Mouse (Mus musculus) stomach, embryonic 14.5 days (tissue): Measurements from ENCODE around the gene Fndc3b. TPM values are rescaled to one million over a fixed set of nuclear protein-coding genes. Genes with fewer than 3 reads are reported as not detected.

Source experiments
- ATAC-seq: fragments of 200-750 bp; cut with Nextera tagmentation; 2 replicates; pipeline ENCODE4 v1.8.0; 2017; ENCODE audit warnings: low read depth, moderate TSS enrichment; ENCODE audit not compliant: insufficient number of reproducible peaks, insufficient read depth, low FRiP score
- H3K27ac ChIP-seq: fragments of 300-500 bp; sonication (generic); 2 replicates; pipeline ENCODE4 v1.5.1; 2014; ENCODE audit warnings: mild to moderate bottlenecking, low read length, moderate library complexity, mixed read lengths
- H3K27me3 ChIP-seq: fragments of 300-500 bp; sonication (generic); 2 replicates; pipeline ENCODE4 v1.6.1; 2014; ENCODE audit warnings: low read length, control low read depth, mixed read lengths; ENCODE audit not compliant: control insufficient read depth, insufficient read depth
- H3K36me3 ChIP-seq: fragments of 300-500 bp; sonication (generic); 2 replicates; pipeline ENCODE4 v1.6.1; 2014; ENCODE audit warnings: mild to moderate bottlenecking, control low read depth, low read length, moderate library complexity, mixed read lengths; ENCODE audit not compliant: control insufficient read depth, insufficient read depth
- H3K4me1 ChIP-seq: fragments of 300-500 bp; sonication (generic); 2 replicates; pipeline ENCODE4 v1.6.1; 2014; ENCODE audit warnings: low read length, control low read depth, mixed read lengths; ENCODE audit not compliant: control insufficient read depth, insufficient read depth
- H3K4me2 ChIP-seq: fragments of 300-500 bp; sonication (generic); replicated peaks from 2 replicates; pipeline ENCODE4 v1.6.1; 2014; ENCODE audit warnings: low read depth, low read length, control low read depth
- H3K4me3 ChIP-seq: fragments of 300-500 bp; sonication (generic); 2 replicates; pipeline ENCODE4 v1.5.1; 2014; ENCODE audit warnings: low read depth, low read length, control low read depth
- H3K9ac ChIP-seq: fragments of 300-500 bp; sonication (generic); replicated peaks from 2 replicates; pipeline ENCODE4 v1.6.1; 2014; ENCODE audit warnings: low read depth, mild to moderate bottlenecking, control low read depth, low read length, moderate library complexity, mixed read lengths
- H3K9me3 ChIP-seq: fragments of 300-500 bp; sonication (generic); 2 replicates; pipeline ENCODE4 v1.6.1; 2016; ENCODE audit warnings: low read depth, low read length, control low read depth; ENCODE audit not compliant: control insufficient read depth
- WGBS: fragments of 180-500 bp; shearing (Covaris S2); extraction: QIAGEN DNeasy Blood & Tissue Kit; methylation state at CpG from one replicate; pipeline ENCODE4 v1.1.7; 2014; 5-methylcytosine and 5-hydroxymethylcytosine counted together
- polyA plus RNA-seq: library from polyadenylated mRNA; unstranded; fragments of >200 nt; fragmentation: Nextera tagmentation; extraction: Ambion mirVana; gene quantifications from 2 replicates; pipeline ENCODE4 v1.2.1, GENCODE M21; 2014

Gene Fndc3b
- polyA plus RNA-seq, 1 experiment from 2014 or later: 33.3 TPM

DNA sequence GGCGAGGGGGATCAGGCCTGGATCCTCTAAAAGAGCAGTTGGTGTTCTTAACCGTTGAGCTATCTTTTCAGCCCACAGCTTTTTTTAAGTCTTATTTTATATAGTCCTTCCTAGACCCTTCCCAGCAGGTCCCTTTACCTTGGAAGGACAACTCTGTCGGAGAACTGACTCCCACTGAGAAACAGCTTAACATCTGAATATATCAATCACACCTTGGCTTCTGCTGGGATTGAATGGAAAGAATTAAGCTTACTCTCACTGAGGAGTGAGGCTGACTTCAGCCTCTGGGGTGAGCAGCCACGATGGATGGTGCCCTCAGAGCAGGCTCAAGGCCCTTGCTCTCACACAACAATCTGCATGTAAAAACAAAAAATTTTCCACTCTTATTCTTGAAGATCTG lies 179.1 kb downstream of the Fndc3b start:
- no peak overlapping the region for H3K9ac ChIP-seq
- no peak overlapping the region for H3K27ac ChIP-seq
- H3K9me3 ChIP-seq: no peaks in the 10 kb centered on the region
- H3K4me1 ChIP-seq: no peaks in the 10 kb centered on the region
- ATAC-seq: no peak
- H3K27me3 ChIP-seq: no peaks in the 10 kb centered on the region
- H3K36me3 ChIP-seq: peaks cover 29% of the 10 kb centered on the region
- H3K4me2 ChIP-seq: no peak overlapping the region
- 67% methylated on average over 4 of the region's 4 CpGs for WGBS
- H3K4me3 ChIP-seq: no peak overlapping the region

DNA sequence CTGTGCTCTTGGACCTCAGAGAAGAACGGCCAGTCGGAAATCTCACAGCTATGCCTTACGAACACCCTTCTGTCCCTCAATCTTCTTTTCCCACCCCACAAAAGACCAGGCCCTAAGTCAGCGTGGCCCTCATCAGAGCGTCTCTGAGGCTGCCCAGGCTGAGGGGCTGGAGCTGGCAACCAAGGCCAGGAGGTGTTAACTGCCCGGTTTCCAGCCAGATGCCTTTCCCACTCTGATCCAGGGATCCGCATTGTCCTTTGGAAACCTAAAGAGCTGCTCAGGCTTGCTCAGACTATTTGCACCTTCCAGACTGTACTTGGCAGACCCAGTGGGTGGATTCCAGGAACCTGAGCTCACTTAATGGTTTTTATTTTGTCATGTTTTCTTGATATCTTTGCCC lies 180.7 kb downstream of the Fndc3b start:
- Histone ChIP-seq H3K4me1 (no peaks in the 10 kb centered on the region), H3K9ac (no peak overlapping the region), H3K4me3 (no peak overlapping the region), H3K9me3 (no peaks in the 10 kb centered on the region), H3K4me2 (no peak overlapping the region), H3K27ac (no peak overlapping the region), H3K27me3 (no peaks in the 10 kb centered on the region), H3K36me3 (peaks cover 15% of the 10 kb centered on the region)
- 71% methylated on average over 7 of the region's 7 CpGs for WGBS
- no peak for ATAC-seq

DNA sequence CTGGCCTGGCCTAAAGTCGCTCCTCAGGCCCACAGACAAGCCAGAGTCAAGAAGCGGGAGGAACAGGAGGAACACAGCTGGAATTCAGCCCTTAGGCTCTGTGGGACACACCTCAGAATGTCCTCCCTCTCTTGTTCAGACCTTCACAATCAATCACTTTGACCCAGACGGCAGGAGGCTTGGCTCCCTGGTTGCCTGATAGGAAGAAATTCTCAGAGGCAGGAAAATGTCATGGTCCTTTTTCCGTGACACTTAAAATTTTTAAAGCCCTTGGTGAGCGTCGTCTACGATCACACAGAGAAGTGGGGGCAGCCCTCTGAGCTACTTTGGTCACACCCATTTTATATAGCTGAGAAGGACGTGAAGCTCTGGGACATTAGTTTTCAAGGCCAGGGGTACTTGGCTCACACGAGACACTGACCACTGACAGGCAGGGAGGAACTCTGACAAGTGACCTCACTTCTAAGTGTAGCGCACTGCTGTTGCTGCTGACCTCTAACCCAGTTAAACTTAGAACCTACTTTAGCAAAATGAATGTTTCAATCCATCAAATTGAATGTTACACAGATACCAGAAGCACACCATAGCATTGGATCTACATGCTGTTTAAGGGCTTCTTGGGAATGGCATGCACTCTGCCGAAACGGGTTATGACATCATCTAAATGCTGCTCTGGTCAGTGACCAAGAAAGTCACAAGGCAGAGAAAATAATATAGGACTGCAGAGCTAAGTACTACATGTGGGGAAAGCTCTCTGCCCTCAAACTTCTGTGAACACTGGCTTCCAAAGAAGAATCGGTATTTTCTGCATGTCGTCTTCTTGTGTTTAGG lies 181.7 kb downstream of the Fndc3b start:
- no peaks in the 10 kb centered on the region for H3K4me1 ChIP-seq

DNA sequence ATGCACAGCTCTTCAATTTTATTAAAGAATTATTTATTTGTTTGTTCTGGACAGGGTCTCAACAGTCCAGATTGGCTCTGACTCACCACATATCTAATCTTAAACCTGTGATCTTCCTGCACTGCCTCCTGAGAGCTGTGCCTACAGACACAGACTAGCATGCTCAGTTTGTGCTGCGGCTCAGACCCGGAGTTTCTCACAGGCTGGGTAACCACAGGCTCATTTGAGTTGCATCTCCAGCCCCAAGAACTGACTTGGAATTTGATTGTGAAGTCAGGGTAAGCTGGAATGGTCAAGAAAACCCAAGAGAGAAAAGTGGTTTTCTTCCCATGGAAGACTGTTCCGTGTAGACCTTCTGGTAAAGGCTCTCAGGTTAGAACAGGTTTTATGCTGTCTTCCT lies 184.1 kb downstream of the Fndc3b start:
- Histone ChIP-seq H3K4me2 (no peak overlapping the region), H3K9me3 (no peaks in the 10 kb centered on the region), H3K9ac (no peak overlapping the region), H3K27ac (no peak overlapping the region), H3K4me1 (0 out of 2 replicates have a peak, but pooled peaks cover 5% of the 10 kb centered on the region), H3K4me3 (no peak overlapping the region), H3K36me3 (peaks cover 5% of the 10 kb centered on the region; the same call in 1 of the 2 replicates), H3K27me3 (no peaks in the 10 kb centered on the region)
- no peak for ATAC-seq
- 94% methylated on average over 3 of the region's 3 CpGs for WGBS

More for the DNA sequence above, 181.7 kb downstream of the Fndc3b start:
- H3K9me3 ChIP-seq: no peaks in the 10 kb centered on the region
- no peak overlapping the region for H3K27ac ChIP-seq
- peaks cover 15% of the 10 kb centered on the region for H3K36me3 ChIP-seq
- ATAC-seq: no peak
- H3K27me3 ChIP-seq: no peaks in the 10 kb centered on the region
- H3K4me3 ChIP-seq: no peak overlapping the region
- H3K9ac ChIP-seq: no peak overlapping the region
- WGBS: 59% methylated on average over 14 of the region's 14 CpGs
- no peak overlapping the region for H3K4me2 ChIP-seq

DNA sequence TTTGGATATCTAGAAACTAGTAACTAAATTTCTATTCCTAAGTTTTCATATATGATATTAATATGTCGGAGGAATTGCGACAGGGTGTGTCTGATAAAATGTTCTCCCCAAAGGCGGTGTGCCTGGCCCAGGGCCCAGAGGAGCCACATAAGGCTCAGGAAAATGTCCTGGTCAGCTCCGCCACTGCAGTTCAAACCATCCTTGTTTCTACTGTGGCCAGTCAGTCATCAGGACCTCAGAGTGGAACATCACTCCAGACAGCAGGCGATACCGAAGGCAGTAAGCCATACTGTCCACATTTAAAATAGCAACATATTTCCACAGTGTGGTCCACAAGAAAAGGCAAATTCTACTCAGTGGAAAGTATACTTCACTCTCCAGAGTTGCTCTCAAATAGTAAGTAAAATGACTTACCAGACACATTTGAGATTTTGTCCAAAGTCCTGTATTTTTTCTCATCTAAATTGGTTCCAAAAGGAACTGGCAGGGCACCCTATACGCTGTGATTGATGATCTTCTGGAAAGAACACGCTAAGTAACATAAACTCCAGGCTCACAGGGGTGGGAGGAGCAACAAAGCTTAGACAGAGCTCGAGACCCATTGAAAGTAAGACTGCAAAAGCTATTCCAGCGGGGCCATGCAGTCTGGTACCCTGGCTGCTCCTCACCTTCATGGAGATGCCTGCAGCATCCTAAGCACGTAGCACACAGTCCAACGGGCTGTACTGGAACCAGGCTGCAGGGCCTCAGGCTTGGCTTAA lies 187.8 kb downstream of the Fndc3b start:
- 61% methylated on average over 12 of the region's 12 CpGs for WGBS
- no peaks in the 10 kb centered on the region for H3K27me3 ChIP-seq
- no peak overlapping the region for H3K4me2 ChIP-seq
- H3K4me3 ChIP-seq: no peak overlapping the region
- 0 out of 2 replicates have a peak, but pooled peaks have one; percentile 37 for ATAC-seq
- no peak overlapping the region for H3K9ac ChIP-seq
- H3K36me3 ChIP-seq: peaks cover 3% of the 10 kb centered on the region; the same call in 1 of the 2 replicates
- H3K9me3 ChIP-seq: no peaks in the 10 kb centered on the region
- peaks cover 17% of the 10 kb centered on the region; the same call in 1 of the 2 replicates for H3K4me1 ChIP-seq
- peak overlapping the region; percentile 39; the same call in 1 of the 2 replicates for H3K27ac ChIP-seq

DNA sequence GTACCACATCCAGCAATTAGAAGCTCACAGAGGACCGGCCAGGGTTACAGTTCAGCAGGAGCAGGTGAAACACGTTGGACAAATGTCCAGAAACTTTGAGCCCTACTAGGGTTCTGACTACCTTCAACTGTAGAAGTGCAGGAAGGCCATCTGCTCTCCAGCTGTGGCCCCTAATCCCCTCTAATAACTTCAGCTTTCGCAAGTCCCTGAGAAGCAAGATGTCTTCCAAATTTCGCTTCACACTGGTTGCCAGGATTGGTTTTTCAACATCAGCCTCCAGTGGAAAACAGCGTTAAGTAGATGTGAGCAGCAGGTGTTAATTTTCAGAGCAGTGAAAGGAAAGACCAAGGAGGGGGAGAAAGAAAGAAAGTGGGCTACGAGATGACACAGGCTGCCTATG lies 190.7 kb downstream of the Fndc3b start:
- WGBS: 48% methylated on average over 6 of the region's 6 CpGs
- H3K4me3 ChIP-seq: no peak overlapping the region
- ATAC-seq: no peak
- no peak overlapping the region for H3K27ac ChIP-seq
- no peaks in the 10 kb centered on the region for H3K9me3 ChIP-seq
- peaks cover 17% of the 10 kb centered on the region; the same call in 1 of the 2 replicates for H3K4me1 ChIP-seq
- H3K9ac ChIP-seq: no peak overlapping the region
- no peaks in the 10 kb centered on the region for H3K27me3 ChIP-seq
- H3K36me3 ChIP-seq: no peaks in the 10 kb centered on the region; the same call in 1 of the 2 replicates
- no peak overlapping the region for H3K4me2 ChIP-seq

DNA sequence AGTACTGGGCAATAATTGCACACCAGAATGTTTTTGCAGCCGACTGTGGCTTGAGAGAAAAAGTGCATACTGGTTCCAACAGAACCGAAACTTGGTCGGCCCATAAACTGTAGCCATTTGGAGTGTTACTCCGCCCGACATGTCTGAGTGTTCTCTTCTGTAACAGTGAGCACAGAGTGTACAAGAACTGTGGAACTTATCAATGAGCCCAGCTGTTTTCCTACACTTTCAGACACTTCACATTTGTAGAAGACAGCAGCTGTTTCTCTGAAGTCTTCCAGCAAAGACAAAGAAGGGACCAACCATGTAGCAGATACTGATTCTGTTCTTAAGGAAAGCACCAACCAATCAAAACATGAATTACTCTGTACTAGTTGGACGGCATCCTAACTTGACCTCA lies 191.6 kb downstream of the Fndc3b start:
- Histone ChIP-seq H3K27me3 (no peaks in the 10 kb centered on the region), H3K9me3 (no peaks in the 10 kb centered on the region), H3K27ac (no peak overlapping the region), H3K36me3 (no peaks in the 10 kb centered on the region; the same call in 1 of the 2 replicates), H3K4me3 (no peak overlapping the region), H3K9ac (no peak overlapping the region), H3K4me1 (peaks cover 17% of the 10 kb centered on the region; the same call in 1 of the 2 replicates), H3K4me2 (no peak overlapping the region)
- WGBS: 86% methylated on average over 6 of the region's 6 CpGs
- ATAC-seq: no peak

DNA sequence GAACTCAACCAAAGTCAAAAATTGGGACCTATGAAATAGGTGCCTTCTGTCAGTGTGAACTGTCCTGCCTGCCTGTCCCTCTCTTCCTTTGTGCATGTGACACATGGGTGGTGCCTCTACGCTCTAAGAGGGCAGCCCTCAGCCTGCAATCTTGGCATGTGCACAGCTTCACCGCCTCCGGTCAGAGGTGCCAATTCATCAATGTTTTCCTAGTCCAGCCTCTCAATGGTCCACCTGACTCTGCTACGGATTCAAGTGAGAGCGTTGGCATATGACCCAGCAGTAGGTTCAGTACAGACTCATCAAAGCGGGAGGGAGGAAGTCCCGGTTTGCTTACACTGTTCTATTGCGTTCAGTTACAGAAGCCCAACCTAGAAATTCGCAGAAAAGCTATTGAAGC lies 192.2 kb downstream of the Fndc3b start:
- Histone ChIP-seq H3K9ac (no peak overlapping the region), H3K36me3 (no peaks in the 10 kb centered on the region; the same call in 1 of the 2 replicates), H3K4me1 (peaks cover 15% of the 10 kb centered on the region; the same call in 1 of the 2 replicates), H3K4me2 (no peak overlapping the region), H3K27me3 (no peaks in the 10 kb centered on the region), H3K9me3 (no peaks in the 10 kb centered on the region), H3K4me3 (no peak overlapping the region), H3K27ac (no peak overlapping the region)
- ATAC-seq: no peak
- WGBS: 82% methylated on average over 9 of the region's 9 CpGs
